Mouse (Mus musculus): ENCODE data around the gene Eif4g1. TPM values are rescaled to one million over a fixed set of nuclear protein-coding genes. Genes with fewer than 3 reads are reported as not detected.

The Eif4g1 gene
- polyA plus RNA-seq, 1 experiment from 2014 or later = 197 TPM

- Histone ChIP-seq H3K4me1 (peaks cover 17% of the 10 kb centered on the region), H3K4me3 (no peak overlapping the region), H3K9me3 (replicated peaks) (no peaks in the 10 kb centered on the region), H3K4me2 (replicated peaks) (no peak overlapping the region), H3K36me3 (peaks cover 27% of the 10 kb centered on the region; the same call in 1 of the 2 replicates), H3K27me3 (peaks cover 34% of the 10 kb centered on the region), H3K9ac (no peak overlapping the region), H3K27ac (no peak overlapping the region)
- 93% methylated on average over 5 of the region's 5 CpGs for WGBS
- no peak for ATAC-seq (ENCODE audit: low FRiP score)
These were observed 68.7 kb downstream of the Eif4g1 start for GRCm38 (mm10) chr16:20736823-20737222.

DNA sequence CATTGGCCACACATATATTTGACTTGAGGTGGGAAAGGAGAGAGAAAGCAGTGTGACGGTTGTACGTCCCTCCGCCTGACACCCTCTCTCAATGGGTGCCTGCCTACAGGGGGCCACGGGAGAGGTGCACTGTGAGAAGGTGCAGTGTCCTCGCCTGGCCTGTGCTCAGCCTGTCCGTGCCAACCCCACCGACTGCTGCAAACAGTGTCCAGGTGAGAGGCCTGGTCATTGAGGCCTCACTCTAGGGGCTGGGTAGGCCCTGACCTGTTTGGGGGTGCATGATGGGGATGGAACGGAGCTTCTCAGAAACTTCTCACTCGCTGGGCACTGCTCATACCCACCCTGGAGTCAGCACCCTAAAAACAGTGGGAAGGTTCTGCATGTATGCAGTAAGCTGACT lies 71.7 kb downstream of the Eif4g1 start:
- peaks cover 30% of the 10 kb centered on the region; the same call in 1 of the 2 replicates for H3K36me3 ChIP-seq
- no peak for ATAC-seq (ENCODE audit: low FRiP score)
- H3K9me3 ChIP-seq (replicated peaks) = no peaks in the 10 kb centered on the region
- H3K4me3 ChIP-seq = no peak overlapping the region
- WGBS = 87% methylated on average over 9 of the region's 9 CpGs
- H3K27ac ChIP-seq = no peak overlapping the region
- H3K27me3 ChIP-seq = peaks cover 21% of the 10 kb centered on the region
- no peaks in the 10 kb centered on the region for H3K4me1 ChIP-seq
- H3K4me2 ChIP-seq (replicated peaks) = no peak overlapping the region
- H3K9ac ChIP-seq = no peak overlapping the region

Other genes with a start within 250 kb of the Eif4g1 start
- gene Abcc5, start 241.9 kb upstream of the Eif4g1 start, polyA plus RNA-seq (2016; fragmentation: Nextera tagmentation; extraction: Ambion mirVana) = 139 and 143 TPM in 2 replicates
- 118 and 127 TPM in 2 replicates for gene Eif2b5, start 169.5 kb upstream of the Eif4g1 start, polyA plus RNA-seq (2016; fragmentation: Nextera tagmentation; extraction: Ambion mirVana)
- gene Dvl3, start 151.3 kb upstream of the Eif4g1 start, polyA plus RNA-seq (2016; fragmentation: Nextera tagmentation; extraction: Ambion mirVana) = 51.6 and 60.5 TPM in 2 replicates
- gene Ap2m1, start 132.8 kb upstream of the Eif4g1 start, polyA plus RNA-seq (2016; fragmentation: Nextera tagmentation; extraction: Ambion mirVana) = 901 and 915 TPM in 2 replicates
- gene Abcf3, start 119.7 kb upstream of the Eif4g1 start, polyA plus RNA-seq (2016; fragmentation: Nextera tagmentation; extraction: Ambion mirVana) = 72.7 and 76.2 TPM in 2 replicates
- 8.8 and 11.0 TPM in 2 replicates for gene Vwa5b2, start 78.8 kb upstream of the Eif4g1 start, polyA plus RNA-seq (2016; fragmentation: Nextera tagmentation; extraction: Ambion mirVana)
- 16.6 and 20.1 TPM in 2 replicates for gene Eef1akmt4, start 56.7 kb upstream of the Eif4g1 start, polyA plus RNA-seq (2016; fragmentation: Nextera tagmentation; extraction: Ambion mirVana)
- gene Gm49333, start 56.7 kb upstream of the Eif4g1 start, polyA plus RNA-seq (2016; fragmentation: Nextera tagmentation; extraction: Ambion mirVana) = 0.20 TPM in 1 of 2 replicates, not detected in the other
- gene Alg3, start 56.6 kb upstream of the Eif4g1 start, polyA plus RNA-seq (2016; fragmentation: Nextera tagmentation; extraction: Ambion mirVana) = 40.0 and 42.6 TPM in 2 replicates
- 9.1 TPM in 2 replicates for gene Camk2n2, start 47.0 kb upstream of the Eif4g1 start, polyA plus RNA-seq (2016; fragmentation: Nextera tagmentation; extraction: Ambion mirVana)
- gene Ece2, start 38.5 kb upstream of the Eif4g1 start, polyA plus RNA-seq (2016; fragmentation: Nextera tagmentation; extraction: Ambion mirVana) = 7.7 and 10.2 TPM in 2 replicates
- 397 and 411 TPM in 2 replicates for gene Psmd2, start 16.7 kb upstream of the Eif4g1 start, polyA plus RNA-seq (2016; fragmentation: Nextera tagmentation; extraction: Ambion mirVana)
- 19.4 and 19.8 TPM in 2 replicates for gene Fam131a, start 24.9 kb downstream of the Eif4g1 start, polyA plus RNA-seq (2016; fragmentation: Nextera tagmentation; extraction: Ambion mirVana)
- gene Polr2h, start 49.4 kb downstream of the Eif4g1 start, polyA plus RNA-seq (2016; fragmentation: Nextera tagmentation; extraction: Ambion mirVana) = 68.6 and 80.7 TPM in 2 replicates
- 40.0 and 40.5 TPM in 2 replicates for gene Clcn2, start 49.4 kb downstream of the Eif4g1 start, polyA plus RNA-seq (2016; fragmentation: Nextera tagmentation; extraction: Ambion mirVana)
- gene Chrd, start 64.8 kb downstream of the Eif4g1 start, polyA plus RNA-seq (2016; fragmentation: Nextera tagmentation; extraction: Ambion mirVana) = 6.0 and 6.4 TPM in 2 replicates
- gene Thpo, start 66.2 kb downstream of the Eif4g1 start, polyA plus RNA-seq (2016; fragmentation: Nextera tagmentation; extraction: Ambion mirVana) = 0.96 and 0.98 TPM in 2 replicates